Mouse (Mus musculus) liver, embryonic 14.5 days (tissue): Measurements from ENCODE around the gene Pcgf6. TPM values are rescaled to one million over a fixed set of nuclear protein-coding genes. Genes with fewer than 3 reads are reported as not detected.
A peak's percentile ranks its signal among the peaks of the same experiment; 100 is the strongest.
"Not testable (repeated sequence)": the region's sequence is repeated elsewhere in the genome, so short reads cannot be mapped to it uniquely, and the experiment has no call there.

ENCODE experiments used
- ATAC-seq: fragments of 200-750 bp; cut with Nextera tagmentation; 2 replicates; pipeline ENCODE4 v1.8.0; 2017; ENCODE audit warnings: moderate number of reproducible peaks, mild to moderate bottlenecking, moderate library complexity; ENCODE audit not compliant: insufficient read depth
- DNase-seq, 3 experiments: peaks; one replicate each; pipeline ENCODE4 v3.0.0-alpha.2; 2012 to 2013; ENCODE audit warnings: low read depth in 3 of 3, low spot score in 3 of 3
- H3K27ac ChIP-seq: fragments of 300-500 bp; sonication (generic); 2 replicates; pipeline ENCODE4 v1.5.1; 2014; ENCODE audit warnings: moderate library complexity, mild to moderate bottlenecking, control low read depth, inconsistent platforms
- H3K27me3 ChIP-seq: fragments of 300-500 bp; sonication (generic); 2 replicates; pipeline ENCODE4 v1.6.1; 2014; ENCODE audit warnings: mild to moderate bottlenecking, low read length, moderate library complexity; ENCODE audit not compliant: control insufficient read depth, insufficient read depth
- H3K36me3 ChIP-seq: fragments of 300-500 bp; sonication (generic); replicated peaks from 2 replicates; pipeline ENCODE4 v1.6.1; 2014; ENCODE audit warnings: low read depth; ENCODE audit not compliant: control insufficient read depth, insufficient read depth
- H3K4me1 ChIP-seq, 2 experiments: fragments of 200-500 bp in 1 of 2; fragments of 300-500 bp in 1 of 2; sonication (generic) in 1 of 2; replicated peaks; 2 replicates each; pipeline ENCODE4 v1.6.1; 2012 to 2014; ENCODE audit warnings: antibody characterized with exemption in 1 of 2, inconsistent platforms in 1 of 2, low read length in 1 of 2; ENCODE audit not compliant: control insufficient read depth in 2 of 2, insufficient read depth in 2 of 2
- H3K4me2 ChIP-seq: fragments of 300-500 bp; sonication (generic); 2 replicates; pipeline ENCODE4 v1.6.1; 2014; ENCODE audit warnings: low read depth, mild to moderate bottlenecking, control low read depth, moderate library complexity
- H3K4me3 ChIP-seq, 2 experiments: fragments of 200-500 bp in 1 of 2; fragments of 300-500 bp in 1 of 2; sonication (generic) in 1 of 2; 2 replicates each; pipeline ENCODE4 v1.5.1; 2012 to 2014; ENCODE audit warnings: low read depth in 2 of 2, low read length in 2 of 2, mild to moderate bottlenecking in 2 of 2, control low read depth in 1 of 2, inconsistent platforms in 1 of 2, moderate library complexity in 1 of 2; ENCODE audit not compliant: insufficient read depth in 1 of 2
- H3K9ac ChIP-seq: fragments of 300-500 bp; sonication (generic); replicated peaks from 2 replicates; pipeline ENCODE4 v1.6.1; 2014; ENCODE audit warnings: mild to moderate bottlenecking, control low read depth, moderate library complexity
- H3K9me3 ChIP-seq: fragments of 300-500 bp; sonication (generic); 2 replicates; pipeline ENCODE4 v1.6.1; 2016; ENCODE audit warnings: low read length, mixed read lengths; ENCODE audit not compliant: control insufficient read depth
- CTCF ChIP-seq: IDR thresholded peaks from 2 replicates; pipeline ENCODE4 v1.5.1; 2016; ENCODE audit warnings: antibody characterized with exemption, low read depth, control low read depth
- EP300 ChIP-seq: IDR thresholded peaks from 2 replicates; pipeline ENCODE4 v1.6.1; 2016; ENCODE audit warnings: antibody characterized with exemption, low read depth
- WGBS: fragments of 180-500 bp; shearing (Covaris S2); extraction: QIAGEN DNeasy Blood & Tissue Kit; methylation state at CpG from one replicate; pipeline ENCODE4 v1.1.7; 2014; ENCODE audit not compliant: insufficient replicate concordance; 5-methylcytosine and 5-hydroxymethylcytosine counted together
- polyA plus RNA-seq, 2 experiments: library from polyadenylated mRNA; depleted of rRNA in 1 of 2; stranded (reverse) in 1 of 2; unstranded in 1 of 2; fragments of >200 nt; fragmentation: Nextera tagmentation in 1 of 2; extraction: Ambion mirVana in 1 of 2; gene quantifications; 2 replicates each; pipeline versions ENCODE4 v1.2.1 to v1.2.3; 2012 to 2014

The Pcgf6 gene
- polyA plus RNA-seq, 2 experiments = 7.5 to 10.4 TPM

DNA sequence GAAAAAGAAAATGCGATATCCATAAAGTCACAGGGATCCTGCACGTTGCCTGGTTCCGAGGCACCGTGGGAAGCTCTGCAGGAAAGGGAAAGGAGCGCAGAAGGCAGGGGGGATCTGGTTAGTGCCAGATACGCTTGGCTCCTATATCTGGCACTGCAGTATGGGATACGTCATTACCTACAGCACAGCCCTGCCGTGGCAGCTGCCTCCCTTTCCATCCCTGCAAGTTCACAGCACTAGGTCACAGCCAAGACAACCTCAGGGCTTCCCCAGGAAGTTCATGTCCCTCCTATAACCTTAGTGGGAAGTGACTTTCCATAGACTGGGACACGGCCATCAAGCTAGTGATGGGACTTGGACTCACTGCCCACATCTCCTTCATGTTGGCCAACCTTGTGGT is 54.6 kb downstream of the Pcgf6 start:
- no peak overlapping the region for H3K27ac ChIP-seq

DNA sequence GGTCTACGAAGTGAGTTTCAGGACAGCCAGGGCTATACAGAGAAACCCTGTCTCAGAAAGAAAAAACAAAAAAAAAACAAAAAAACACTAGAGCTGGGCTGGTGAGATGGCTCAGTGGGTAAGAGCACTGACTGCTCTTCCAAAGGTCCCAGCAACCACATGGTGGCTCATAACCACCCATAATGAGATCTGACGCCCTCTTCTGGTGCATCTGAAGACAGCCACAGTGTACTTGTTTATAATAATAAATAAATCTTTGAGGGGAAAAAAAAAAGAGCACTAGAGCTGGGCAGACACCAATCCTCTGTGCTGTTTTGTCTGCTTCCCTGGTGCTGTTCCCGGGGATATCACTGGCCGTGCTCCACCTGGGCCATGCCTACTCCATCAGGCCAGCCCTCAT is 58.4 kb downstream of the Pcgf6 start:
- H3K36me3 ChIP-seq, DNase-seq, H3K27ac ChIP-seq, H3K4me2 ChIP-seq, H3K27me3 ChIP-seq, H3K4me3 ChIP-seq, ATAC-seq, H3K9ac ChIP-seq, H3K9me3 ChIP-seq: not testable (repeated sequence)
- peaks cover 25 to 30% of the 10 kb centered on the region in 2 experiments for H3K4me1 ChIP-seq
- WGBS = 56% methylated on average over 4 of the region's 4 CpGs
- peak; percentile 32; the same call in 1 of the 2 replicates for TF ChIP-seq CTCF

More for the DNA sequence above, 54.6 kb downstream of the Pcgf6 start:
- Histone ChIP-seq H3K27me3 (no peaks in the 10 kb centered on the region), H3K9me3 (no peaks in the 10 kb centered on the region), H3K9ac (no peak overlapping the region), H3K4me1 (peaks cover 3 to 10% of the 10 kb centered on the region in 2 experiments; a peak in 3 of 4 replicates), H3K36me3 (no peaks in the 10 kb centered on the region), H3K4me3 (no peak overlapping the region), H3K4me2 (no peak overlapping the region)
- WGBS = 74% methylated on average over 9 of the region's 9 CpGs
- TF ChIP-seq EP300 = no peak
- TF ChIP-seq CTCF = no peak
- DNase-seq = no peak
- no peak for ATAC-seq

DNA sequence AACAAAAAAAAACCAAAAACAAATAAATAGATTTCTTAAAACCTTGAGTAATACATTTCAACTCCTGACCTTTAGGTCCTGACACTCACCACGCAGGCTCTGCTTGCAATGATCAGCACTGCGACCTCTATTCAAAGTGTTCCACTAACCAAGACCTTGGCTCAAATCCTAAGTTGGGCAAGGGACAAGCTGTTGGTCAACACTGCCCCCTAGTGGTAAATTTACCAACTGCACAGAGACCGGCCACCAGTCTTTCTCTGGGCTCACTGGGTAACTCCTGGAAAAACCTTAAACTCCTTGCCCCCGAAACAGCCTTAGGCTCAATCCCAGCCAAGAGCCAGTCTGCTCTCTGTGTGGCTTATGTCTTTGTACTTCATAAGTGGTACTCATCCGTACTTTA is 59.6 kb downstream of the Pcgf6 start:
- Histone ChIP-seq H3K4me1 (peaks cover 25 to 37% of the 10 kb centered on the region in 2 experiments), H3K9me3 (no peaks in the 10 kb centered on the region), H3K9ac (no peak overlapping the region), H3K4me3 (no peak overlapping the region), H3K36me3 (no peaks in the 10 kb centered on the region), H3K27me3 (no peaks in the 10 kb centered on the region), H3K4me2 (no peak overlapping the region), H3K27ac (no peak overlapping the region)
- ATAC-seq (no peak), DNase-seq (peak; percentile 65 to 72 (median 67))
- peak; percentile 99 for TF ChIP-seq CTCF
- TF ChIP-seq EP300 = no peak
- 7% methylated on average over 5 of the region's 5 CpGs for WGBS

DNA sequence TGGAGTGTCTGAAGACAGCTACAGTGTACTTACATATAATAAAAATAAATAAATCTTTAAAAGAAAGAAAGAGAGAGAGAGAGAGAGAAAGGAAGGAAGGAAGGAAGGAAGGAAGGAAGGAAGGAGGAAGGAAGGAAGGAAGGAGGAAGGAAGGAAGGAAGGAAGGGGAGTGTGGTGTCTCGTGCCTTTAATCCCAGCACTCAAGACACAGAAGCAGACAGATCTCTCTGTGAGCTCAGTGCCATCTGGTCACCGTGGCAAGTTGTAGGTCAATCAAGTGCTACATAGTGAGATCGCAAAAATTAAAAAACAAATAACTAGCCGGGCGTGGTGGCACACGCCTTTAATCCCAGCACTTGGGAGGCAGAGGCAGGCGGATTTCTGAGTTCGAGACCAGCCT is 60.1 kb downstream of the Pcgf6 start:
- H3K4me2 ChIP-seq, H3K9ac ChIP-seq, H3K4me3 ChIP-seq, DNase-seq, H3K9me3 ChIP-seq, ATAC-seq, H3K27me3 ChIP-seq, H3K36me3 ChIP-seq, H3K27ac ChIP-seq: not testable (repeated sequence)
- H3K4me1 ChIP-seq = peaks cover 25 to 37% of the 10 kb centered on the region in 2 experiments
- WGBS = 59% methylated on average over 8 of the region's 8 CpGs

DNA sequence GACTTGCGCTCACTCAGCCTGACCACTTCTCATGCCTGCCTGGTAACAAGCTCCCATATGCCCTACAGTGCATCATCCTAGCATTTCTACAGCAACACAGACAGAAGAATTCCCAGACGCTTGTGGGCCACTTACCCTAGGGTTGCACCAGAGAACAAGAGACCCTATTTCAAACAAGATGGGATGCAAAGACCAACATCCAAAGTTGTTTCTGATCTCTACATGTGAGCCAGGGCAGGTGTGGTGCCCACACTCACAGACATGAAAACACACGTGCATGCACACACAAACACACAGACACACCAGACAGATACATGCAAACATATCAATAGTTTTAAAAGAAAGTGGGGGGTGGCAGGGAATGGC is 60.6 kb downstream of the Pcgf6 start:
- H3K9ac ChIP-seq = 0 out of 2 replicates have a peak overlapping the region, but pooled peaks have one; percentile 2
- H3K4me2 ChIP-seq = peak overlapping the region; percentile 78
- peaks cover 27 to 41% of the 10 kb centered on the region in 2 experiments for H3K4me1 ChIP-seq
- no peaks in the 10 kb centered on the region for H3K9me3 ChIP-seq
- no peaks in the 10 kb centered on the region for H3K36me3 ChIP-seq
- H3K27me3 ChIP-seq = no peaks in the 10 kb centered on the region
- no peak overlapping the region for H3K4me3 ChIP-seq
- H3K27ac ChIP-seq = peak overlapping the region; percentile 92
- ATAC-seq (no peak), DNase-seq (no peak)
- TF ChIP-seq CTCF (no peak), EP300 (no peak)
- whole genome bisulfite sequencing = 67% methylated on average over 3 of the region's 3 CpGs
